Mouse (Mus musculus): Measurements from ENCODE around the gene Gm6268. TPM values are rescaled to one million over a fixed set of nuclear protein-coding genes. Genes with fewer than 3 reads are reported as not detected.

Gene Gm6268
- polyA plus RNA-seq, 1 experiment from 2014 or later = not detected

- no peaks in the 10 kb centered on the region for H3K27me3 ChIP-seq (ENCODE audit: insufficient read depth, low read length)
- no peaks in the 10 kb centered on the region for H3K36me3 ChIP-seq (replicated peaks; ENCODE audit: insufficient read depth, low read length)
- H3K9ac ChIP-seq (replicated peaks) = no peak overlapping the region
- no peak overlapping the region for H3K4me3 ChIP-seq (ENCODE audit: low read depth, low read length)
- no peaks in the 10 kb centered on the region for H3K4me1 ChIP-seq (ENCODE audit: insufficient read depth)
- DNase-seq (no peak), ATAC-seq (no peak)
- no peak overlapping the region for H3K4me2 ChIP-seq (ENCODE audit: low read depth, low read length)
- H3K9me3 ChIP-seq (ENCODE audit: low read length) = no peaks in the 10 kb centered on the region
- no peak for TF ChIP-seq EP300 (IDR thresholded peaks at IDR 0.05; ENCODE audit: low read depth)
- TF ChIP-seq CTCF (IDR thresholded peaks at IDR 0.05; ENCODE audit: low read depth) = peak; percentile 38
- no peak overlapping the region for H3K27ac ChIP-seq (ENCODE audit: low read depth)
- 57% methylated on average over 6 of the region's 6 CpGs for WGBS (ENCODE audit: insufficient replicate concordance)
Observed at GRCm38 (mm10) chrX:36402316-36402715, 1.2 kb downstream of the Gm6268 start.

- Histone ChIP-seq H3K4me1 (ENCODE audit: insufficient read depth) (no peaks in the 10 kb centered on the region), H3K9me3 (ENCODE audit: low read length) (no peaks in the 10 kb centered on the region), H3K27ac (ENCODE audit: low read depth) (no peak overlapping the region), H3K4me3 (ENCODE audit: low read depth, low read length) (no peak overlapping the region), H3K9ac (replicated peaks) (no peak overlapping the region), H3K27me3 (ENCODE audit: insufficient read depth, low read length) (no peaks in the 10 kb centered on the region), H3K4me2 (ENCODE audit: low read depth, low read length) (no peak overlapping the region), H3K36me3 (replicated peaks; ENCODE audit: insufficient read depth, low read length) (no peaks in the 10 kb centered on the region)
- TF ChIP-seq EP300 (IDR thresholded peaks at IDR 0.05; ENCODE audit: low read depth) (no peak), CTCF (IDR thresholded peaks at IDR 0.05; ENCODE audit: low read depth) (no peak)
- ATAC-seq = no peak
- DNase-seq = no peak
- 64% methylated on average over 3 of the region's 3 CpGs for WGBS (ENCODE audit: insufficient replicate concordance)
Observed at GRCm38 (mm10) chrX:36419153-36419552, 18.1 kb downstream of the Gm6268 start.

- TF ChIP-seq EP300 (IDR thresholded peaks at IDR 0.05; ENCODE audit: low read depth) = no peak
- peak; percentile 35; the same call in 1 of the 2 replicates for TF ChIP-seq CTCF (IDR thresholded peaks at IDR 0.05; ENCODE audit: low read depth)
- Histone ChIP-seq H3K4me3 (ENCODE audit: low read depth, low read length) (no peak overlapping the region), H3K9me3 (ENCODE audit: low read length) (no peaks in the 10 kb centered on the region), H3K36me3 (replicated peaks; ENCODE audit: insufficient read depth, low read length) (no peaks in the 10 kb centered on the region), H3K9ac (replicated peaks) (no peak overlapping the region), H3K4me1 (ENCODE audit: insufficient read depth) (no peaks in the 10 kb centered on the region), H3K27me3 (ENCODE audit: insufficient read depth, low read length) (no peaks in the 10 kb centered on the region), H3K27ac (ENCODE audit: low read depth) (no peak overlapping the region), H3K4me2 (ENCODE audit: low read depth, low read length) (no peak overlapping the region)
- DNase-seq (no peak), ATAC-seq (no peak)
- WGBS (ENCODE audit: insufficient replicate concordance) = 43% methylated on average over 6 of the region's 6 CpGs
Observed at GRCm38 (mm10) chrX:36434993-36435392, 33.9 kb downstream of the Gm6268 start.

- ATAC-seq = no peak
- Histone ChIP-seq H3K4me1 (ENCODE audit: insufficient read depth) (no peaks in the 10 kb centered on the region), H3K4me2 (ENCODE audit: low read depth, low read length) (no peak overlapping the region), H3K9ac (replicated peaks) (no peak overlapping the region), H3K9me3 (ENCODE audit: low read length) (no peaks in the 10 kb centered on the region), H3K27ac (ENCODE audit: low read depth) (no peak overlapping the region), H3K4me3 (ENCODE audit: low read depth, low read length) (no peak overlapping the region), H3K27me3 (ENCODE audit: insufficient read depth, low read length) (no peaks in the 10 kb centered on the region), H3K36me3 (replicated peaks; ENCODE audit: insufficient read depth, low read length) (no peaks in the 10 kb centered on the region)
- WGBS (ENCODE audit: insufficient replicate concordance) = 50% methylated on average over 1 of the region's 1 CpGs
- TF ChIP-seq CTCF (IDR thresholded peaks at IDR 0.05; ENCODE audit: low read depth) (no peak), EP300 (IDR thresholded peaks at IDR 0.05; ENCODE audit: low read depth) (no peak)
- DNase-seq = no peak
Observed at GRCm38 (mm10) chrX:36437932-36438331, 36.9 kb downstream of the Gm6268 start.

Small RNA genes lying within 50 kb of the gene (microRNA-seq; reads per million reads assigned to microRNA genes)
- not detected for gene Gm44485

Other genes with a start within 250 kb of the Gm6268 start
- gene Zcchc12, start 205.4 kb upstream of the Gm6268 start, polyA plus RNA-seq (2015; fragmentation: Nextera tagmentation; extraction: Ambion mirVana) = 0.07 TPM in 1 of 2 replicates, not detected in the other
- 0.22 and 0.40 TPM in 2 replicates for gene Lonrf3, start 72.9 kb upstream of the Gm6268 start, polyA plus RNA-seq (2015; fragmentation: Nextera tagmentation; extraction: Ambion mirVana)
- gene Gm14569, start 90.5 kb downstream of the Gm6268 start, polyA plus RNA-seq (2015; fragmentation: Nextera tagmentation; extraction: Ambion mirVana) = not detected in 2 replicates
- gene Pgrmc1, start 196.9 kb downstream of the Gm6268 start, polyA plus RNA-seq (2015; fragmentation: Nextera tagmentation; extraction: Ambion mirVana) = 372 and 399 TPM in 2 replicates
- 0.51 and 0.75 TPM in 2 replicates for gene Akap17b, start 244.1 kb downstream of the Gm6268 start, polyA plus RNA-seq (2015; fragmentation: Nextera tagmentation; extraction: Ambion mirVana)